Mouse (Mus musculus) spleen, postnatal 36 days (tissue): ENCODE data around the gene Bcat1.

Experiments used
- DNase-seq, 2 experiments: peaks; one replicate each; pipeline ENCODE4 v3.0.0; 2022; ENCODE audit warnings: low spot score in 2 of 2, mixed read lengths in 1 of 2

The Bcat1 gene

DNA sequence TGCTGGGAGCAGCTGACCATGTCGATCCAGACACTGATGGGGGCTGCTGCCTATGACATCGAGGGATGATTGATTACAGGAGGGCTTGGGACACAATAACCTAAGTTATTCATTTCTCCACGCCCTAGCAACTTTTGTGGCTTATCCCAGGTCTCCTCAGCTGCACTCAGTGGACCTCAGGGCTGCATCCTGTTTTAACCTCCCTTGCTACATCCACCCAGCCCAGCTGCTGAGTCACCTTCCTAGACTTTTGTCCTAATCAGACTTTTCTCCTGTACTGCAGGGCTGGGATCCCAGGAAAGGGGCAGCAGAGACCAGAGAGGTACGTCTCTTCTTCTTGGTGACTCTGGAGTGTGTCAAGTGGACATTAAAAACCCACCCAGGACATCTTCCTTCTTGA, 19.9 kb downstream of the Bcat1 start:
- DNase-seq = no peak

DNA sequence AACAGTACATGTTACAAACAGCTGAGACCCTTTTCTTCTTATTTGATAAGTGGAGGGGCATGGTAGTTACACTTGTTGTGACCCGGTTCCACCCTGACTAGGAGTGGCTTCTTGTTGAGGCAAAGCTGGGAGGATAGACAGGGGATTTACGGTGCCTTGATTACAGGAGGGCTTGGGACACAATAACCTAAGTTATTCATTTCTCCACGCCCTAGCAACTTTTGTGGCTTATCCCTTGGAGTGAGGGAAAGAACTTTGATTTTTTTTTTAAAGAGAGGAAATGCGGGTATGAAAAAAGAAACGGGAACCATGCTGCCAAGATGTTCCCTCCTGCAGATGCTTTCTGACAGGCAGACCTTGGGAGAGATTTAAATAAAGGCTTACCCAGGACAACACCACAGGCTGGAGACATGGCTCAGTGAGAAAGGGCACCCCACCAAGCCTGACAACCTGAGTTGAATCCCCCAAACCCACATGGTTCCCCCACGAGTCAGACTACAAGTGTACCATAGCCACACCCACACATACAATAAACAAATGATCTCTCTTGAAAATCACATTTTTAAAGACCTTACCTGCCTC, 20.6 kb downstream of the Bcat1 start:
- DNase-seq = no peak

DNA sequence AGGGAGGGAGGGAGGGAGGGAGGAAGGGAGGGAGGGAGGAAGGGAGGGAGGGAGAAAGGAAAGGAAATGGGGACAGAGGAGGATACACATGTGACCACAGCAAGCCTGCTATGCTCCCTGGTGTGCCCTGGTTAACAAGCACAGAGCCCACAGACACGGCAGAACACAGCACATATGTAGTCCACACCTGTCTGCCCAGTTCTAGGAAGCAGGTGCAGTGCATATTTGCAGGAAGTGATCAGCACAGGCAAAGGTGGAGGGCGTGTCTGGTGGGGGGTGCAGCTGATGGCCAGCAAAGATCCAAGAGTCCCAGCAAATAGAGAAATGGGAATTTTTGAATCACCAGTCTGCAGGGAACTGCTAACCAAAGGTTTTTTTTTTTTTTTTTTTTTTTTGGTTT, 23.3 kb downstream of the Bcat1 start:
- DNase-seq = no peak

DNA sequence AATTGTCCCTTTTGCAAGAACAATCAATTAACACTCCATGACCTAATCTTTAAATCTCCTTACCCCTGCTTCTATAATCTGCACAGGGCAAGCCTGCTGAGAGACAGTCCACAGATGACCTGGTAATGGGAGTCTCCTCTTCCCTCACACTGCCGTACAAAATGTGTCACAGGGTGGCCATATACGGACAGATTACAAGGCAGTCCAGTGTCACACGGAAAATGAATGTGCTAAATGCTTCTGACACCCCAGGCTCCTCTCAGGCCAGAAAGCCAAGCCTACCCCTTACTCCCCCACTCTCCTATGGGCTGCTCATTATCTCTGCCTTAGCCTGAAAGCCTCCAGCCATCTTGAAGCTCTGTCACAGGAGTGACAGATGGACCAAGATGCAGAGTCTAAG, 25.1 kb downstream of the Bcat1 start:
- DNase-seq = no peak

DNA sequence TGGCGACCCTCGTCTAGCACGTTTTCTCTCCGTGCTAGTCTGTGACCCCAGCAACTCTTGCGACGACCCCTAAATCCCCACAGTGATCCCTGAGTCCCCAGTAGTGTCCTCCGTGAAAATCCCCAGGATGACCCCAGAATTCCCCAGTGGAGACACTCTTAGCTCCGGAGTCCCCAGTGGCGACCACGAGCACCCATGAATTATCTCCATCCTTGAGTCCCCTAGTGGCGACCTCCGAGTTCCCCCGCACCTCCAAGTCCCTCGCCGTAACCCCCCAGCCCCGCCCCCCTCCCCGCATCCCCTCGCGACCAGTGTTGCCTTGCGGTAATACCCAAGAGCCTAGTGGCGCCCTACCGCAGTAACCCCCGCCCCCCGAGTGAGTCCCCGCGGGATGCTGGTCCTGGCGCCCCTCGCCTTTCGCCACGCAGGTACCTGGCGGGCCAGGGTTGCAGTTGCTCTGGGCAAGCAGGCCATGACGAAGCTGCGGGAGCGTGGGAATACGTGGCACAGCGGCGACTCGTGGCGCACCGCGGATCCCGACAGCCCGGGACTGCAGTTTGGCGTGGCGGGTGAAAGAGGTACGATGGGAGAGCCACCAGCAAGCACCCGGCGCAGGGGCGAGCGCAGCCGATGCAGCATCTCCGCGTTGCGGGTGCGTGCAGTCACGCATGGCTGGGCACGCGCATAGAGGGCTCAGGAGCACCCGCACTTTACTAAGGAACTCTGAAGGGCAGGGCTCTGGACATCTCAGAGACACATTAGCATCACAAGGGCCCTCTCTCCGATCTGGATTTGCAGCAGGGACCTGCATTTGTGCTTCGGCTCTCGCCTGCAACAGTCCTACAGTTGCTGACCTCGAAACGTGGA, 27.6 kb downstream of the Bcat1 start:
- DNase-seq = no peak

DNA sequence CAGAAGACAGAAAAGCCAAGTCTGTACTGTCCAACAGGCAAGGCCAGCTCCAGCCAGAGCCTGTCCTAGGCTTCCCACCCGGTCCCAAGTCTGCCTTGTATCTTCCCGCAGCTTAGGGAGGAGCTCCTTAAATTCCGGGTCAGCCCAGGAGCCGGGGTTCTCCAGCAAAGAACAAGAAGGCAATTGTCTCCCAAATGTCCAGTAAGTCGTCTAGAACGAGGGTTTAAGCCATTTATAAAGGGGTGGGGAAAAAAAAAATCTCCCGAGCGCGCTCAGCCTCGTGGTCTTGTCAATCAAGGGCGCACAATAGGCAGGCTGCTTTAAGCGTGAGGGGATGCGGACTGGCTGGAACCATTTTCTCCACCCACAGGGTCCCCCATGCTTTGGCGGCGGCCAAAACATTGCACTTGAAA, 28.5 kb downstream of the Bcat1 start:
- no peak for DNase-seq

DNA sequence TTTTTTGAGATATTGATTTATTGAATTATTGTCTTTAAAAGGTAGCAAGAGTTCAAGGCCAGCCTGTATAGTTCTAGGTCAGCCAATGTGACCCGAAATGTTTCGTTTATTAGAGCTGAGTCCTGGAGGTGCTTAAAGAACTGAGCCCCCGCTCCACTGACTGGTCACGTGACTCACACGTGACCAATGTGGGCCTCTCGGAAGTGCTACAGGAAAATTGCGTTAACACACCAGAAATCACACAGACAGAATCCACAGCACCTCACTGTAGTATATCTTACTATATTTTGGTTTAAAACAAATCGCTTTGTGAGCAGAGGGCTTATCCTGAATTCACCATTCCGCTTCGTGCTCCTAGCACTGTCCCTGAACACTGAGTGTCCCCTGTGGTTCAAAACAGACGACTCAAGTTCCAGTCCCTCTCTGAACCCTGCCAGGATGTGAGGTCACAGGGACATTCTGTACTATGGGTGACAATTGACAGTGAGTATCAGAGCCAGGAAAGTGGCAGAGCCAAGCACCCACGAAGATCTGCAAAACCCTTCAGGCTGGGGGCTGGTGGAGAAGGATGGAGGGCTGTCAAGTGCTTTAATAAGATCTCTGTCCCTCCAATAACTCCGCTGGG, 29.6 kb downstream of the Bcat1 start:
- no peak for DNase-seq

DNA sequence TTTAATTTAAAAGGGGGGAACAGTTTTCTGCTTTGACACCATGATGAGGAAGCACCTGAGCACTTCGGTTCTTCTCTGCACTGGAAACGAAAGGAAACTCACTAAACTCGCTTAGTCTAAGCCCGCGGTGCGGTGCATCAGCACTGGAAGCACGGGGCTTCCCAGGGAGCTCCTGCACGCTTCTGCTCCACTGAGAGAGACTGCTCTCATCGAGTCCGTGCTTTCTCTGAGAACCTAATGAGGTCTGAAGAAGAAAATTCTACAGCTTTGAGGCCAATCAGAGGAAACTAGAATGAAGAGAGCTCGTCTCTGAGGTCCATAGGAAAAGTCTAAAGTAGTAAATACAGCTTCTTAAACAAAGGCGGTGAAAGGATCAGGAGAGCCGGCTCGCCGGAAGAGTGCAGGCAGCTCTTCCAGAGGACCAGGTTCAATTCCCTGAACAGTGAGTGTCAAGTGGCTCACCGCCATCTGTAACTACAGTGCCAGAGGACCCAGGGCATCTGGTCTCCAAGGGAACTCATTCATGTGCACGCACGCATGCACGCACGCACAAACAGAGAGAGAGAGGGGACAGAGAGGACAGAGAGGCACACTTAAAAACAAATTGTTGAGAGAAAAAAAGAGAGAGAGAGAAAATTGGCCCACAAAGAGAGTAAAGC, 30.9 kb downstream of the Bcat1 start:
- DNase-seq = no peak

DNA sequence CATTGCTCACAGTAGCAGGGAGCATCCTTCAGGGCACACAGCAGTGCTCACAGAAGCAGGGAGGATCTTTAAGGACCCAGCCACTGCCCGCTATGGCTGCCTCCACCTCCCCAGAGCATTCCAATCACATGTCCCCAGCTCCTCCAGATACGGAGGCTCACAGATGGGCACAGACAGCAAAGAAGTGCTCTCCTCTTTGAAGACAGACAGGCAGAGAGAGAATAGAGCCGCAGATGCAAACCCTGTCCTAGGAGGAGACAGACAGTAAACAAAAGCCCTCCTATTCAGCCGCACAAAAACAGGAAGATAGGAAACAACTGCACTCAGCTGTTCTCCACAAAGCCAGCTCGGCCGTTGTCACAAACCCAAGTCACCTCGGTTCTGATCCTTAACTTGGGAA, 35.3 kb downstream of the Bcat1 start:
- no peak for DNase-seq

DNA sequence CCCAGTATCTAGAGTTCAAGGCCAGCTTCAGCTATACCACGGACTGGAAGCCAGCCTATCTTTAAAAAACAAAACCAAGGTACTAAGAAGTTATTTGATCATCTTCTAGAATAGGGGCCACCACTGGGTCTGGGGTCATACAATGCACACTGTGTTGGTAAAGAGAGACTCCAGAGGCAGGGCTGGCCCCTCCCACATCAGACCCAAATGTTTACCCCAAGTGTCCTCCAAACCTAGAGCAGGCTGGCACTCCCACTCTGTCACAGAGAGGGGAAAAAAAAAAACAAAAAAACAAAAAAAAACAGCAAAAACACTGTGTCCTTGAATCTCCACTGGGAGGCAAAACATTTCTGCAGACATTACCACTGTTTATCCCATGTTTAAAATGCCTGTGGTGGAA, 38.4 kb downstream of the Bcat1 start:
- DNase-seq = no peak

DNA sequence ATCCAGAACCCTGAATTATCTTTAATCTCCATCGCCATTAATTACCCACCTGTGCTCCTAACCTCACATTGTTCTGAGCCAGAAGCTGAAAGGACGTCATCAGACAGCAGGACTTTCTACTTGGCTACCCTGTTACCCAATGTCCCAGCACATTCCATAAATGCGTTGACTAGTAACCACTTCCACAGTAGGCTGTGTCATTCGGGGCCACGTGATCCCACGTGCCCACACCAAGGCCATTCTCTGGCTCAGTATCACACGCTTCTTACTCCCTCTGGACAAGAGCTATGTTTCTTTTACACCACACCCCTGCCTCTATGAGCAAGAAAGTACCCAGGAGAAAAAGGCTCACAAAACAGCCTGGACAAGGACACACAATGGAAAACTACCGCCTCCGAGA, 40.6 kb downstream of the Bcat1 start:
- DNase-seq = no peak

DNA sequence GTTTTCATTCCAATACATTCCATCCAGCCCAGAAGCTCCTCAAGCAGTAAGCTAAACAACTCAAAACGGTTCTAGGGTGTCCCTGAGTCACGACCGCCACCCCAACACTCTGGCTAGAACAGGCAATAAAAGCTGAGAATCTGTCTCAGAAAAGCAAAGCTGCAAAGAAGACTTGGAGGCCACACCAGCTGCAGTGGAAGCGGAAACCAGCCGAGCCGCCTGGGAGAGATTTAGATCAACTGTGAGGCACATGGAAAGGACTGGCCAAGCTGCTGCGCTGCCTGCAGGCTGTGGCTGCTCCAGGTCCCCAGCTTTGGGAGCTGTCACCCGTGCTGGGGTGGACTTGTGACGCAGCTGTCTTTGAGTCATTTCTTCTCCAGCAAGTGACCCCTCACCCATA, 45.4 kb downstream of the Bcat1 start:
- DNase-seq = no peak

DNA sequence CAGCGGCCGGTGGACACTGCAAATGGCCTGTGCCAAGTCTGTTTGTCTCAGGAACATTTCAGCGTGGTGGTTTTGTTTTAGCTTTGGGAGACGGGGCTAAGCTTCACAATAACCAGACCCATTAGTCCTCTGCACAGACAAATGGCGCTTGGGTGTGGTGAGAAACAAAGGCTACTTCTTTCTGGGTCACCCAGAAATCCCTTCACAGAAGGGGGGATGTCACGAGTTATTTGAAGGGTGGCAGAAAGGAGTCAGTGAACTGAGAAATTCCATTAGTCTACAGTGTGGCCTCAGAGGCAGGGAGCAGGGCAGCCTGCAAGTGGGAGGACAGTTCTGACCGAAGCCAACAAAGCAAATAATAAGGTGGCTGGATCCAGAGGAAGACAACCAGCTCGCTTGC, 52.0 kb downstream of the Bcat1 start:
- no peak for DNase-seq

DNA sequence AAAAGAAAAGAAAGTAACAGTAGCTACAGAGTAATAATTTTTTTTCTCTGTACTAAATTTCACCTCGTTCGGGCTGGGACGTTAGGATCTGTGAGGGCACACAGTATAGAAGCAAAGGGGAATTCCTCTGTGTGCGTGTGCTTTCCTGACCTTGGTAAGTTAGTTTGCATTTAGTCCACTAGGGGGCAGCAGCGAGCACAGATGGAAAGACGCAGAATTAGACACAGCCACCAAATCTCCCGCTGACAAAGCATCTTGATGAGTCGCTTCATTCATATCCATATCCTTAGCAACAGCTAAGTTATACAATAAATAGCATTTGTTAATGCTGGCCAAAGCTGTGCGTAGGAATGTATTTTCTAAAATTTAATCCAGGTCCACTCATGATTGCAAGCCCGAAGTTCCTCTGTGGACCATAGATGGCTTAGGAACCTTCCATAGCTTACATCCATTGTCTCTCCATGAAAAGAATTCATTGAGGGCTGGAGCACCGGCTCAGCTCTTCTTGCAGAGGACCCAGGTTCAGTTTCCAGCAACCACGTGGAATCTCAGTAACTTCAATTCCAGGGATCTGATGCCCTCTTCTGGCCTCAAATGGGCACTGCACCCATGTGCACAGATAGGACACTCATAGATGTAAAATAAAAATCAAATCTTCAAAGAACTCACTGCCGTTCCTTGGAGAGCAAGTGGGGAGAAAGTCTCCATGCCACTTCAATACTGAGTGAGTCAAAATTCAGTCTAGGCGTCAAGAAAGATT, 52.8 kb downstream of the Bcat1 start:
- peak; percentile 6 to 34 for DNase-seq

DNA sequence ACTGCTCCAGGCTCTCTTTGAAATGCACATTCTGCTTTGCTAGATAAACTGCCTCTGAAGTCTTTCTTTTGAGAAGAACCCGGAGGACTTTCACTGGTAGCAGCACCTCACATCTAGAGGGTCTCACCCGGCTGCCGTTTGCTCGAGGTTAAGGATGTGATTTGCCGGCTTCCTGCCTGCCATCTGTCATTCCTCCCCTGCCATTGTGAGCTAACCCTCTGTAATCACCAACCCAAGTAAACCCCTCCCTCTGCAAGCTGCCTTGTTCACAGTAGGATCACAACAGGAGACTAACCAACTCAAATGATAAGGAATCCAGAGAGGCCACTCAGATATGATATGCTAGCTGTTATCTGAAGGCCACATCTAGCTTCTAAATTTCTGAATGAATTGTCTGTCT, 53.6 kb downstream of the Bcat1 start:
- no peak for DNase-seq

DNA sequence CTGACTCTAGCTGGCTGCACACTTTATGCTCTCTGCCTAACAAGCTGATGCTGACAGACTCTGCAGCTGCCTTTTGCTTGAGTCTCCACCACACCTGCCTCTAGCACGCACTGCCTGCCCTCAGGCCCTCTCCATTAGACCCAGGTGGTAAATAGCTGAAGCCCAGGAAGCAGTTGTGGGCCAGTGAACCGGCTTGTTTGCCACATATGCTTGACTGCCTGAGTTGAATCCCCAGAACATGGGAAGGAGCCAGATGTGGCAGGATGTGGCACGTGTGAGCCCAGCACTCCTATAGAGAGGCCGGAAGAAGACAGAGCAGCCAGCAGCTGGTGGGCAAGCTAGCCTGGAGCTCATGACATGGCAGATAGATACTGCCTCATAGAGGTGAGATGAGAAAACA, 55.4 kb downstream of the Bcat1 start:
- DNase-seq = no peak

DNA sequence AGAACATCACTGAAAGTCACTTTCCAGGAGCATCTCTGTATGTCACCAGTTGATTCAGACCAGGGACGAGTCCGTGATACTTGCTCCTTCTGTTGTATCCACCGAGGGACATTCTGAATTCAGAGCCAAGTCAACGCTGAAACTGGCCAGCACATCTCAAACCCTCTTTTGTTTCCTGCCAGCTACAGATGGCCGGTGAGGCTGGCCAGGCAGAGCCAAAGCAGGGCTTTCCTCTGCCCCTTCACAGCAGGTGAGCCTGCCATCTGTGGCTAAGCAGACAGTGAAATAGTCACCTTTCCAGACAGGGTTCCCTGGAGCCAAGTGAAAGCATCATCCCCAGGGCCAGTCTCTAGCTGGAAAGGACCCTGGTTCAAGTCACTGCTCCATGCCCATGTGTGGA, 57.7 kb downstream of the Bcat1 start:
- no peak for DNase-seq

DNA sequence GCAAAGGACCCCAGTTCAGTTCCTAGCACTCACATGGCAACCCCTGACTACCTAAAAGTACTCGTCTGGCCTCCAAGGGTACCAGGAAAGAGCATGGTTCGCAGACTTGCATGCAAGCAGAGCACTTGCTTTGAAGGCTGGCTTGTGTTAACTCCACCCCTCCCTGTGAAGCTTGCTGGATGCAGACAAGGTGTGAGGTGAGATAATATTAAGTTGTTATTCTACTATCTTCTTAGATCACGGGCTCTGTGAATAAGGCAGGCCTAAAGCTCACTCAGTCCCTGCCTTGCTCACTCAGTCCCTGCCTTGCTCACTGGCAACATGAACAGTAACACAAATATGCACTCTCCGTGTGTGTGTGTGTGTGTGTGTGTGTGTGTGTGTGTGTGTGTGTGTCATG, 58.5 kb downstream of the Bcat1 start:
- no peak for DNase-seq

DNA sequence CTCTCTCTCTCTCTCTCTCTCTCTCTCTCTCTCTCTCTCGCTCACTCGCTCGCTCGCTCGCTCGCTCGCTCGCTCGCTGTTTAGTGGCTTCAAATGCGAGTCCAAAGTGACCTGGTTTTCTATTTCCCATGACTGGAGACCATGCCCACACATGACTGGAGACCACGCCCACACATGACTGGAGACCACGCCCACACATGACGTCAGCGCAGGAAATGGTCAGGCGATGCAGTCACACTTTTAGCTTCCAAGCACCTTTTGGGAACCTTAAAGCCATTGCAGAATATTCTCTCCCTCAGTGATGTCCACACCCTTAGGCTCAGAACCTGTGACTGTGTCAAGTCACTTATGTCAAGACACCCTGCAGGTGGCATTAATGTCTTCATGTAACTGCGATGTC, 59.3 kb downstream of the Bcat1 start:
- DNase-seq = no peak

DNA sequence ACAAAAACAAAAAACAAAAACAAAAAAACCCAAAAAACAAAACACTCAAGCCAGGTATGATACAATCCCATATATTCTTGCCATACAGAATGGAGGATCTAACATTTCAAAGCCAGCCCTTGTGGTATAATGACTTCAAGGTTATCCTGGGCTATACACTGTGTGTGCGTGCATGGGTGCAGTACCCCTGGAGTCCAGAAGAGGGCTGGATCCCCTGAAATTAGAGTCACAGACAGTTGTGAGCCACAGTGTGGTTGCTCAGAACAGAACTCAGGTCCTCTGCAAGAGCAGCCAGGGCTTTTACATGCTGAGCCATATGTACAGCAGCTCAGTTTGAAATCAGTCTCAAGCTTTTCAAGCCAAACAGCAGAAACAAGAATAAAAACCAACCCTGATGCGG, 61.0 kb downstream of the Bcat1 start:
- no peak for DNase-seq

DNA sequence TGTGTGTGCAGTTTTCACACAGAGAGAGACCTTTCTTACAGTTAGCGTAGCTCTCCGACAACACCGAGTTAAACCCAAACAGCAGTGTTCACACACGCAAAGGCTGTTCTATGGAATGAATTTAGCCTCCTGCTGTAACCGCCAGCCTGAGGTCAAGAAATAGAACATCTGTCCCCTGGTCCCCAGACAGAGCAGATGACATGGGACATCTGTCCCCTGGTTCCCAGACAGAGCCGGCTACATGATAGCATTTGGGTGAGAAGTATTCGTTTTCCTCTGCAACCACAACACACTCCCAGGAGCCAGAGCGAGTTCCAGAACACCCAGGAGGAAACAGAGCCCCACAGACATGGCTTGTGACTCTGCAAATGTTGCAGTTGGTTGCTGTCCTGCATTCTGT, 63.3 kb downstream of the Bcat1 start:
- no peak for DNase-seq

DNA sequence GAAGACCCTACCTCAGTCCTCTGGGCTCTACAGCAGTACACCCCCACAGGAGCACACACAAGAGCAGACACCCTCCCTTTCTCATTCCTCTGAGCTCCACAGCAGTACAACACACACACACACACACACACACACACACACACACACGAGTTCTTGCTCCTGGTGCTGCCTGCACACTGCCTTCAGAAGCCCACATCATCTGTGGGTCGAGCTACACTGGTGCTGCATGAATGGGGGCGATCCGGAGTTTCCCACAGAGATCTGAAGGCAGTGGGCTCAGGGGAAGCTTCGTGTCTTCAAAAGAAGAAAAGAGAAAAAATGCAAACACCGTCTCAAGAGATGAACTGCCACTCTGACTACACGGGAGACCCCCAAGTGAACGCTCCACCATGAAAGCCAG, 64.8 kb downstream of the Bcat1 start:
- no peak for DNase-seq
